8 mouse cellular contexts compared by ENCODE assay signal in the genomic region with DNA sequence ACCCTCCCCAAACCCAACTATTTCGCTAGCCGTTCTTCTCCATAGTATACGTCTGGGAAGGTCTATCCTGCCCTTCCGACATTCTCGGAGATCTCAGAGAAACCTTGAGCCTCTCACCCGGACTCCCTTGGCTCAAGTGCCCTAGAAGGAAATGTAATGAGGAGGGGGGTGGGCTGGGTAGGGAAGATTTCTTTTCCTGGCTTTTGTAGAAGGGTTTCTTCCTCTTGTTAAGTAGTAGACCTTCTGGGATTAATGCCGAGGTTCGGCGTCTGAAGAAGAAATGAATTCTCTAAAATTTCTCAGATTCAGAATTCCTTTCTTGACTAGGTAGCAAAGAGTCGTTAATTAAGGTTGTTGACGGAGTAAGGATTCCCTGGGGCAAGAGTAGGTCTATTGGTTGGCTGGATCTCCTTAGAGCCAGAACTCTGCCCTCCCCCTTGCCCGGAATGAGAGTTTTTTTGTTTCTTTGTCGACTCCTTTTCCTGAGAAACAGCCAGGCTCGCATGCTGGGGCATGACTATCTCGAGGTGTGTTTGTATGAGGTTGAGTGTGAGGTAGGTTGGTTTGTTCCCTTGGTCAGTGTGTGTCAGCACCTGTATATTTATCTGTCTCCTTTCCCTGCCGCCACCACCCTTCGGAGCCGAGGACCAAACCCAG. TPM values are rescaled to one million over a fixed set of nuclear protein-coding genes. Genes with fewer than 3 reads are reported as not detected.
A peak's percentile ranks its signal among the peaks of the same experiment; 100 is the strongest.
DNase-seq lines count a peak whose midpoint lies in the region; ATAC-seq and TF ChIP-seq lines count a peak whose summit lies in the region.

No protein-coding gene starts in this region.

- peaks cover 76% of the 10 kb centered on the region for H3K27me3 ChIP-seq in erythroblast, embryonic 14.5 days (ENCODE audit: control insufficient read depth)
- H3K27me3 ChIP-seq in MEL (ENCODE audit: control insufficient read depth in 1 of 2, insufficient read depth in 2 of 2, low read length in 2 of 2): peaks cover 3 to 4% of the 10 kb centered on the region in 2 experiments; a peak in 1 of 4 replicates
- peaks cover 21% of the 10 kb centered on the region for H3K27me3 ChIP-seq in hindbrain, embryonic 11.5 days (ENCODE audit: control insufficient read depth, insufficient read depth, low read length)
- H3K27me3 ChIP-seq in liver, embryonic 12.5 days (replicated peaks): peaks cover 55% of the 10 kb centered on the region

- TF ChIP-seq RAD21 in MEL (IDR thresholded peaks at IDR 0.05; ENCODE audit: low read depth, low read length): no peak

- no peak for ATAC-seq in erythroblast, adult 5-6 weeks (replicated peaks; ENCODE audit: low FRiP score, poor library complexity, severe bottlenecking)
- ATAC-seq in hindbrain, embryonic 11.5 days (ENCODE audit: low FRiP score): no peak
- no peak for ATAC-seq in liver, embryonic 12.5 days
- ATAC-seq in activated CD4-positive, CD25-positive, alpha-beta regulatory T cell, adult 4 months: no peak

- no peak for TF ChIP-seq CTCF in MEL (IDR thresholded peaks at IDR 0.05 in 2 of 3, conservative IDR thresholded peaks at IDR 0.05 in 1 of 3; ENCODE audit: control insufficient read depth in 1 of 3, insufficient read depth in 1 of 3, low read depth in 2 of 3, low read length in 3 of 3, poor library complexity in 1 of 3, severe bottlenecking in 1 of 3)

- 5% methylated on average over 18 of the region's 18 CpGs for WGBS in hindbrain, embryonic 11.5 days
- 3% methylated on average over 18 of the region's 18 CpGs for WGBS in liver, embryonic 12.5 days (ENCODE audit: insufficient replicate concordance)

- DNase-seq in MEL (ENCODE audit: low read depth, low spot score): no peak
- peak; percentile 51 for DNase-seq in hindbrain, embryonic 11.5 days (ENCODE audit: low spot score)
- no peak for DNase-seq in layer of hippocampus, postnatal 25 days (ENCODE audit: extremely low spot score in 1 of 2, low spot score in 1 of 2)
- DNase-seq in gastrocnemius, postnatal 14 days: no peak

- H3K79me2 ChIP-seq in MEL (ENCODE audit: control insufficient read depth, insufficient read depth, low read length, poor library complexity): no peaks in the 10 kb centered on the region

- peak overlapping the region; percentile 57 for H3K4me2 ChIP-seq in hindbrain, embryonic 11.5 days (replicated peaks; ENCODE audit: low read depth, low read length)
- peak overlapping the region; percentile 68 for H3K4me2 ChIP-seq in liver, embryonic 12.5 days

- no peaks in the 10 kb centered on the region; the same call in 1 of the 2 replicates for H3K9me3 ChIP-seq in erythroblast, embryonic 14.5 days (ENCODE audit: control insufficient read depth, low read length)
- no peaks in the 10 kb centered on the region for H3K9me3 ChIP-seq in MEL (replicated peaks; ENCODE audit: insufficient read depth, low read length)
- no peaks in the 10 kb centered on the region for H3K9me3 ChIP-seq in hindbrain, embryonic 11.5 days (ENCODE audit: control insufficient read depth, low read length)
- H3K9me3 ChIP-seq in liver, embryonic 12.5 days (replicated peaks): no peaks in the 10 kb centered on the region

- intact Hi-C loops in gastrocnemius, postnatal 14 days (cut with DNase I; ENCODE audit: low total_unique reads): no loop called here

- H3K4me1 ChIP-seq in erythroblast, embryonic 14.5 days (ENCODE audit: control insufficient read depth): peaks cover 11% of the 10 kb centered on the region
- H3K4me1 ChIP-seq in MEL (ENCODE audit: control insufficient read depth in 1 of 2, insufficient read depth in 2 of 2, low read length in 2 of 2): peaks cover 0 to 19% of the 10 kb centered on the region in 2 experiments; a peak in 2 of 4 replicates
- H3K4me1 ChIP-seq in hindbrain, embryonic 11.5 days (replicated peaks; ENCODE audit: control insufficient read depth, insufficient read depth, low read length): no peaks in the 10 kb centered on the region
- H3K4me1 ChIP-seq in liver, embryonic 12.5 days: peaks cover 59% of the 10 kb centered on the region

- no peak for TF ChIP-seq POLR2A in MEL (IDR thresholded peaks at IDR 0.05; ENCODE audit: control insufficient read depth in 1 of 2, insufficient read depth in 1 of 2, low read depth in 1 of 2, low read length in 2 of 2, poor library complexity in 1 of 2)

- H3K9ac ChIP-seq in MEL (ENCODE audit: control insufficient read depth, low read depth, low read length, poor library complexity, severe bottlenecking): peak overlapping the region; percentile 23; the same call in 1 of the 2 replicates
- no peak overlapping the region for H3K9ac ChIP-seq in hindbrain, embryonic 11.5 days (ENCODE audit: low read depth, low read length)
- peak overlapping the region; percentile 59 for H3K9ac ChIP-seq in liver, embryonic 12.5 days

- no peak for TF ChIP-seq EP300 in MEL (IDR thresholded peaks at IDR 0.05; ENCODE audit: low read depth in 1 of 2, low read length in 2 of 2)

- no peak overlapping the region for H3K27ac ChIP-seq in MEL (ENCODE audit: control insufficient read depth, low read depth, low read length)
- no peak overlapping the region for H3K27ac ChIP-seq in hindbrain, embryonic 11.5 days (ENCODE audit: low read depth, low read length)
- H3K27ac ChIP-seq in liver, embryonic 12.5 days: peak overlapping the region; percentile 62; the same call in 1 of the 2 replicates

- H3K36me3 ChIP-seq in erythroblast, embryonic 14.5 days (ENCODE audit: control insufficient read depth): no peaks in the 10 kb centered on the region
- H3K36me3 ChIP-seq in MEL (ENCODE audit: control insufficient read depth in 1 of 2, insufficient read depth in 2 of 2, low read length in 2 of 2): peaks cover 0 to 5% of the 10 kb centered on the region in 2 experiments; a peak in 2 of 4 replicates
- H3K36me3 ChIP-seq in hindbrain, embryonic 11.5 days (ENCODE audit: control insufficient read depth, insufficient read depth, low read length): no peaks in the 10 kb centered on the region
- no peaks in the 10 kb centered on the region for H3K36me3 ChIP-seq in liver, embryonic 12.5 days

- peak overlapping the region; percentile 47 for H3K4me3 ChIP-seq in erythroblast, embryonic 14.5 days (replicated peaks)
- peak overlapping the region; percentile 42 to 63 for H3K4me3 ChIP-seq in MEL (ENCODE audit: control insufficient read depth in 1 of 2, insufficient read depth in 1 of 2, low read depth in 2 of 2, low read length in 2 of 2)
- H3K4me3 ChIP-seq in hindbrain, embryonic 11.5 days (ENCODE audit: low read depth, low read length): peak overlapping the region; percentile 33
- peak overlapping the region; percentile 57 for H3K4me3 ChIP-seq in liver, embryonic 12.5 days

RNA-seq across cellular contexts. Expression of a gene that starts 0.8 kb away (rescaled TPM):
- polyA plus RNA-seq in erythroblast, embryonic 14.5 days (2012): 0.08 TPM in 1 of 2 replicates, not detected in the other
- total RNA-seq in erythroblast, adult 5-6 weeks (2015; ENCODE audit: low replicate concordance): not detected in 2 replicates
- total RNA-seq in erythroblast, adult 5-6 weeks (2017; ENCODE audit: low replicate concordance): 0.42 TPM in 1 of 2 replicates, not detected in the other
- 0.31 and 0.42 TPM in 2 replicates for total RNA-seq in MEL (2012; rRNA removed)
- polyA plus RNA-seq in MEL (2012; ENCODE audit: insufficient read depth in 1 of 2, insufficient read length in 2 of 2, low read depth in 1 of 2, low replicate concordance in 2 of 2, missing spikeins in 1 of 2): 1 to 10 TPM in 1 of 2 experiments, not detected in 1; 1.8 TPM
- 16.9 and 20.1 TPM in 2 replicates for polyA plus RNA-seq in hindbrain, embryonic 11.5 days (2014; fragmentation: Nextera tagmentation; extraction: Ambion mirVana)
- polyA plus RNA-seq in liver, embryonic 12.5 days (2016; fragmentation: Nextera tagmentation; extraction: Ambion mirVana): 28.2 and 28.9 TPM in 2 replicates
- 1 to 10 TPM; 4.7 to 5.1 TPM for total RNA-seq in layer of hippocampus, postnatal 25 days (2021)
- 10 to 100 TPM; 10.8 to 12.6 TPM for total RNA-seq in gastrocnemius, postnatal 14 days (2021)
- polyA plus RNA-seq in activated CD4-positive, CD25-positive, alpha-beta regulatory T cell, adult 4 months (2017; shearing (Covaris generic)): under 1 TPM in 1 of 2 experiments, not detected in 1; 0.18 TPM

RNA-seq across cellular contexts. Expression of a gene that starts 19.5 kb away (rescaled TPM):
- polyA plus RNA-seq in erythroblast, embryonic 14.5 days (2012): not detected in 2 replicates
- not detected in 2 replicates for total RNA-seq in erythroblast, adult 5-6 weeks (2015; ENCODE audit: low replicate concordance)
- not detected in 2 replicates for total RNA-seq in erythroblast, adult 5-6 weeks (2017; ENCODE audit: low replicate concordance)
- 0.49 and 0.50 TPM in 2 replicates for total RNA-seq in MEL (2012; rRNA removed)
- 1 to 10 TPM in 1 of 2 experiments, not detected in 1; 1.4 TPM for polyA plus RNA-seq in MEL (2012; ENCODE audit: insufficient read depth in 1 of 2, insufficient read length in 2 of 2, low read depth in 1 of 2, low replicate concordance in 2 of 2, missing spikeins in 1 of 2)
- polyA plus RNA-seq in hindbrain, embryonic 11.5 days (2014; fragmentation: Nextera tagmentation; extraction: Ambion mirVana): 3.3 and 4.3 TPM in 2 replicates
- 3.1 TPM in 2 replicates for polyA plus RNA-seq in liver, embryonic 12.5 days (2016; fragmentation: Nextera tagmentation; extraction: Ambion mirVana)
- 1 to 10 TPM; 3.1 to 3.3 TPM for total RNA-seq in layer of hippocampus, postnatal 25 days (2021)
- total RNA-seq in gastrocnemius, postnatal 14 days (2021): under 1 TPM; 0.78 to 0.98 TPM
- 1 to 10 TPM; 5.9 to 10.0 TPM for polyA plus RNA-seq in activated CD4-positive, CD25-positive, alpha-beta regulatory T cell, adult 4 months (2017; shearing (Covaris generic))

RNA-seq across cellular contexts. Expression of a gene that starts 27.0 kb away (rescaled TPM):
- polyA plus RNA-seq in erythroblast, embryonic 14.5 days (2012): 1.2 and 3.6 TPM in 2 replicates
- total RNA-seq in erythroblast, adult 5-6 weeks (2015; ENCODE audit: low replicate concordance): 2.7 and 12.7 TPM in 2 replicates
- total RNA-seq in erythroblast, adult 5-6 weeks (2017; ENCODE audit: low replicate concordance): 9.1 and 23.1 TPM in 2 replicates
- total RNA-seq in MEL (2012; rRNA removed): 50.0 and 56.0 TPM in 2 replicates
- polyA plus RNA-seq in MEL (2012; ENCODE audit: insufficient read depth in 1 of 2, insufficient read length in 2 of 2, low read depth in 1 of 2, low replicate concordance in 2 of 2, missing spikeins in 1 of 2): 10 to 100 TPM in 1 of 2 experiments, not detected in 1; 55.0 TPM
- 122 and 143 TPM in 2 replicates for polyA plus RNA-seq in hindbrain, embryonic 11.5 days (2014; fragmentation: Nextera tagmentation; extraction: Ambion mirVana)
- 27.5 and 28.7 TPM in 2 replicates for polyA plus RNA-seq in liver, embryonic 12.5 days (2016; fragmentation: Nextera tagmentation; extraction: Ambion mirVana)
- 100 to 1,000 TPM; 113 to 139 TPM for total RNA-seq in layer of hippocampus, postnatal 25 days (2021)
- total RNA-seq in gastrocnemius, postnatal 14 days (2021): 10 to 100 TPM; 25.8 to 27.0 TPM
- 10 to 100 TPM; 41.0 to 43.1 TPM for polyA plus RNA-seq in activated CD4-positive, CD25-positive, alpha-beta regulatory T cell, adult 4 months (2017; shearing (Covaris generic))

RNA-seq across cellular contexts. Expression of a gene that starts 49.4 kb away (rescaled TPM):
- polyA plus RNA-seq in erythroblast, embryonic 14.5 days (2012): 0.06 and 0.07 TPM in 2 replicates
- 20.1 and 21.1 TPM in 2 replicates for total RNA-seq in erythroblast, adult 5-6 weeks (2015; ENCODE audit: low replicate concordance)
- 25.9 and 26.9 TPM in 2 replicates for total RNA-seq in erythroblast, adult 5-6 weeks (2017; ENCODE audit: low replicate concordance)
- 31.0 and 31.5 TPM in 2 replicates for total RNA-seq in MEL (2012; rRNA removed)
- 10 to 100 TPM in 1 of 2 experiments, not detected in 1; 41.2 TPM for polyA plus RNA-seq in MEL (2012; ENCODE audit: insufficient read depth in 1 of 2, insufficient read length in 2 of 2, low read depth in 1 of 2, low replicate concordance in 2 of 2, missing spikeins in 1 of 2)
- 0.54 and 0.99 TPM in 2 replicates for polyA plus RNA-seq in hindbrain, embryonic 11.5 days (2014; fragmentation: Nextera tagmentation; extraction: Ambion mirVana)
- 4.7 and 5.3 TPM in 2 replicates for polyA plus RNA-seq in liver, embryonic 12.5 days (2016; fragmentation: Nextera tagmentation; extraction: Ambion mirVana)
- 1 to 10 TPM; 1.8 to 2.0 TPM for total RNA-seq in layer of hippocampus, postnatal 25 days (2021)
- total RNA-seq in gastrocnemius, postnatal 14 days (2021): 1 to 10 TPM in 1 of 2 experiments, under 1 TPM in 1; 0.97 to 1.2 TPM
- polyA plus RNA-seq in activated CD4-positive, CD25-positive, alpha-beta regulatory T cell, adult 4 months (2017; shearing (Covaris generic)): 10 to 100 TPM; 71.7 to 78.8 TPM
